Mouse (Mus musculus) embryonic fibroblast, embryonic 13.5 days (primary cell): ENCODE measurements around the gene Agap1.

Experiments used
- CTCF ChIP-seq: IDR thresholded peaks from 2 replicates; pipeline ENCODE4 v1.5.1; 2011; ENCODE audit warnings: mild to moderate bottlenecking, control low read depth, low read length, moderate library complexity, borderline replicate concordance; ENCODE audit not compliant: insufficient read depth
- POLR2A ChIP-seq: IDR thresholded peaks from 2 replicates; pipeline ENCODE4 v1.6.1; 2011; ENCODE audit warnings: low read depth, mild to moderate bottlenecking, control low read depth, low read length, moderate library complexity

DNA sequence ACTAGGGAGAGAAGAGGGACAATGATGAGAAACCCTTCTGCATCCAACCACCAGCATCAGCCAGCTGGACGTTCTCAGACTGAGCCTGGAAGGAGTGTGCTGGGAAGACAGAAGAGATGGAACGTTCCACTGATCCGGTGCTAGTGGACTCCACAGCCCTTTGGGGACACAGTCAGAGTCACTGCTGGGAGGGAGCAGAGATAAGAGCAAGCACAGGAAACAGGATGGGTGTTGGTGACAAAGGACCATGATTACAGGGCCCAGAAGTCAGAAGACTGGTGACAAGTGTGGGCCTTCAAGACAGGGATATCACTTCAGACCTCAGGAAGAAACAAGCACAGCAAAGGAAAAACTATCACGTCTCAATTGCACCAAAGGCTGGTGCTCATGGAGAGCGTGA lies 25.9 kb upstream of the Agap1 start:
- no peak for TF ChIP-seq CTCF
- TF ChIP-seq POLR2A, result no peak
